ENCODE assay signal across 11 mouse cellular contexts in genomic region chr3:151565664-151566621, GRCm38 (mm10).
DNase-seq lines count a peak whose midpoint lies in the region; ATAC-seq and TF ChIP-seq lines count a peak whose summit lies in the region.
"Had no signal": no experiment of that assay in that cellular context is flagged by ENCODE, and none has a peak within 500 bp of the region (broad histone marks: within the 10 kb centered on the region; RNA-seq: fewer than 3 reads in every experiment).

No protein-coding gene starts in this region.

- no peaks in the 10 kb centered on the region for H3K27me3 ChIP-seq in intestine, embryonic 14.5 days (replicated peaks; ENCODE audit: control insufficient read depth, insufficient read depth, low read length)
- H3K27me3 ChIP-seq in intestine, postnatal 0 days (replicated peaks; ENCODE audit: control insufficient read depth, insufficient read depth, low read length): no peaks in the 10 kb centered on the region
- H3K27me3 ChIP-seq in midbrain, postnatal 0 days (ENCODE audit: insufficient read depth, low read length): no peaks in the 10 kb centered on the region
- H3K27me3 ChIP-seq in midbrain, embryonic 13.5 days: no peaks in the 10 kb centered on the region
- H3K27me3 ChIP-seq in forebrain, embryonic 16.5 days (replicated peaks; ENCODE audit: control insufficient read depth, insufficient read depth, low read length): no peaks in the 10 kb centered on the region

- DNase-seq in intestine, embryonic 14.5 days (ENCODE audit: low spot score): peak; percentile 54
- peak; percentile 61 for DNase-seq in midbrain, postnatal 0 days (ENCODE audit: low spot score)
- DNase-seq in cerebellum, adult 18-20 months: peak; percentile 51 to 65
- no peak for DNase-seq in heart, postnatal 25 days (ENCODE audit: low spot score)
- DNase-seq: thymus, postnatal 4 days had no signal

- WGBS in intestine, embryonic 14.5 days: 61% methylated on average over 16 of the region's 16 CpGs
- WGBS in intestine, postnatal 0 days: 66% methylated on average over 16 of the region's 16 CpGs
- WGBS in midbrain, postnatal 0 days: 57% methylated on average over 16 of the region's 16 CpGs
- 76% methylated on average over 16 of the region's 16 CpGs for WGBS in midbrain, embryonic 13.5 days
- WGBS in forebrain, embryonic 16.5 days: 49% methylated on average over 16 of the region's 16 CpGs

- no peak overlapping the region for H3K4me3 ChIP-seq in intestine, embryonic 14.5 days (ENCODE audit: low read depth, low read length)
- H3K4me3 ChIP-seq in intestine, postnatal 0 days (ENCODE audit: low read depth, low read length): no peak overlapping the region
- no peak overlapping the region for H3K4me3 ChIP-seq in midbrain, postnatal 0 days (ENCODE audit: low read depth, low read length)
- H3K4me3 ChIP-seq in midbrain, embryonic 13.5 days (replicated peaks): no peak overlapping the region
- H3K4me3 ChIP-seq in forebrain, embryonic 16.5 days (replicated peaks; ENCODE audit: low read length): no peak overlapping the region
- H3K4me3 ChIP-seq: left cerebral cortex, adult 2 months had no signal

- H3K4me1 ChIP-seq in intestine, embryonic 14.5 days (replicated peaks; ENCODE audit: control insufficient read depth, insufficient read depth, low read length): no peaks in the 10 kb centered on the region
- no peaks in the 10 kb centered on the region for H3K4me1 ChIP-seq in intestine, postnatal 0 days (replicated peaks; ENCODE audit: control insufficient read depth, insufficient read depth, low read length)
- no peaks in the 10 kb centered on the region for H3K4me1 ChIP-seq in midbrain, postnatal 0 days (ENCODE audit: insufficient read depth, low read length)
- H3K4me1 ChIP-seq in midbrain, embryonic 13.5 days (replicated peaks): no peaks in the 10 kb centered on the region
- peaks cover 5% of the 10 kb centered on the region; the same call in 1 of the 2 replicates for H3K4me1 ChIP-seq in forebrain, embryonic 16.5 days (replicated peaks; ENCODE audit: control insufficient read depth, insufficient read depth, low read length)

- ATAC-seq in intestine, embryonic 14.5 days (replicated peaks; ENCODE audit: low FRiP score, low TSS enrichment, low read depth): no peak
- ATAC-seq in intestine, postnatal 0 days: no peak
- ATAC-seq in midbrain, postnatal 0 days (ENCODE audit: low FRiP score): no peak; the same call in 1 of the 2 replicates
- no peak for ATAC-seq in midbrain, embryonic 13.5 days
- ATAC-seq in forebrain, embryonic 16.5 days: peak; percentile 72
- ATAC-seq in megakaryocyte, adult 5-6 weeks (ENCODE audit: poor library complexity, severe bottlenecking): no peak

- no peaks in the 10 kb centered on the region for H3K36me3 ChIP-seq in intestine, embryonic 14.5 days (ENCODE audit: control insufficient read depth, insufficient read depth, low read length)
- no peaks in the 10 kb centered on the region for H3K36me3 ChIP-seq in intestine, postnatal 0 days (ENCODE audit: control insufficient read depth, insufficient read depth)
- H3K36me3 ChIP-seq in midbrain, postnatal 0 days (ENCODE audit: insufficient read depth, low read length): no peaks in the 10 kb centered on the region
- H3K36me3 ChIP-seq in midbrain, embryonic 13.5 days: no peaks in the 10 kb centered on the region
- H3K36me3 ChIP-seq in forebrain, embryonic 16.5 days (ENCODE audit: control insufficient read depth, insufficient read depth): no peaks in the 10 kb centered on the region

- no peak for TF ChIP-seq CTCF in intestine, postnatal 0 days (IDR thresholded peaks at IDR 0.05; ENCODE audit: low read depth)
- no peak for TF ChIP-seq CTCF in midbrain, postnatal 0 days (IDR thresholded peaks at IDR 0.05)

- no peak overlapping the region for H3K4me2 ChIP-seq in intestine, embryonic 14.5 days (ENCODE audit: low read length)
- H3K4me2 ChIP-seq in intestine, postnatal 0 days (replicated peaks; ENCODE audit: low read depth): no peak overlapping the region
- no peak overlapping the region for H3K4me2 ChIP-seq in midbrain, postnatal 0 days (ENCODE audit: low read depth, low read length, poor library complexity, severe bottlenecking)
- no peak overlapping the region for H3K4me2 ChIP-seq in midbrain, embryonic 13.5 days (replicated peaks)
- H3K4me2 ChIP-seq in forebrain, embryonic 16.5 days (ENCODE audit: low read length): peak overlapping the region; percentile 38

- H3K27ac ChIP-seq in intestine, embryonic 14.5 days (ENCODE audit: low read depth): no peak overlapping the region
- no peak overlapping the region for H3K27ac ChIP-seq in intestine, postnatal 0 days (ENCODE audit: low read depth, low read length)
- H3K27ac ChIP-seq in midbrain, postnatal 0 days (ENCODE audit: low read depth, low read length): no peak overlapping the region
- H3K27ac ChIP-seq in midbrain, embryonic 13.5 days: no peak overlapping the region
- H3K27ac ChIP-seq in forebrain, embryonic 16.5 days (ENCODE audit: low read length): peak overlapping the region; percentile 31
- H3K27ac ChIP-seq: left cerebral cortex, adult 2 months; liver, embryonic 14.5 days had no signal

- intact Hi-C loops in heart, postnatal 25 days (cut with DNase I): loop anchor here (10.0 kb wide), 1 partner anchor 1181 kb away; no protein-coding TSS in a partner anchor

- H3K9ac ChIP-seq in intestine, embryonic 14.5 days (ENCODE audit: low read length): no peak overlapping the region
- no peak overlapping the region for H3K9ac ChIP-seq in intestine, postnatal 0 days (ENCODE audit: low read depth, low read length)
- no peak overlapping the region for H3K9ac ChIP-seq in midbrain, postnatal 0 days (replicated peaks; ENCODE audit: low read length, poor library complexity, severe bottlenecking)
- H3K9ac ChIP-seq in midbrain, embryonic 13.5 days (replicated peaks): no peak overlapping the region
- no peak overlapping the region for H3K9ac ChIP-seq in forebrain, embryonic 16.5 days (replicated peaks; ENCODE audit: low read depth, low read length)
- H3K9ac ChIP-seq: liver, embryonic 14.5 days had no signal

- no peaks in the 10 kb centered on the region for H3K9me3 ChIP-seq in intestine, embryonic 14.5 days (ENCODE audit: control insufficient read depth, low read length)
- H3K9me3 ChIP-seq in intestine, postnatal 0 days (ENCODE audit: control insufficient read depth): no peaks in the 10 kb centered on the region
- no peaks in the 10 kb centered on the region for H3K9me3 ChIP-seq in midbrain, postnatal 0 days (ENCODE audit: low read length)
- H3K9me3 ChIP-seq in midbrain, embryonic 13.5 days: no peaks in the 10 kb centered on the region
- H3K9me3 ChIP-seq in forebrain, embryonic 16.5 days (ENCODE audit: control insufficient read depth, low read length): no peaks in the 10 kb centered on the region
